Mouse (Mus musculus) ES-Bruce4 (cell line): ENCODE results near the gene Ldhb.

Experiments
- CTCF ChIP-seq: IDR thresholded peaks from one replicate; pipeline ENCODE4 v1.8.1; 2011; ENCODE audit warnings: low read depth, low read length
- EP300 ChIP-seq: IDR thresholded peaks from 2 replicates; pipeline ENCODE4 v1.6.1; 2011; ENCODE audit warnings: low read depth, low read length; ENCODE audit not compliant: insufficient read depth
- POLR2A ChIP-seq: IDR thresholded peaks from one replicate; pipeline ENCODE4 v1.8.1; 2011; ENCODE audit warnings: low read length; ENCODE audit not compliant: insufficient read depth

- TF ChIP-seq POLR2A = no peak
- no peak for TF ChIP-seq CTCF
- no peak for TF ChIP-seq EP300
These were observed 5.1 kb downstream of the Ldhb start for GRCm38 (mm10) chr6:142502519-142503125.
